Mouse (Mus musculus) liver, embryonic 12.5 days (tissue): ENCODE results near the gene Defb42. TPM values are rescaled to one million over a fixed set of nuclear protein-coding genes. Genes with fewer than 3 reads are reported as not detected.
A peak's percentile ranks its signal among the peaks of the same experiment; 100 is the strongest.

ENCODE experiments used
- ATAC-seq: fragments of 200-750 bp; cut with Nextera tagmentation; 2 replicates; pipeline ENCODE4 v1.8.0; 2017; ENCODE audit warnings: moderate number of reproducible peaks, mild to moderate bottlenecking, moderate library complexity
- H3K27ac ChIP-seq: fragments of 300-500 bp; sonication (generic); 2 replicates; pipeline ENCODE4 v1.5.1; 2016; ENCODE audit warnings: mild to moderate bottlenecking
- H3K27me3 ChIP-seq: fragments of 300-500 bp; sonication (generic); replicated peaks from 2 replicates; pipeline ENCODE4 v1.6.1; 2016; ENCODE audit warnings: mild to moderate bottlenecking, moderate library complexity
- H3K36me3 ChIP-seq: fragments of 300-500 bp; sonication (generic); 2 replicates; pipeline ENCODE4 v1.6.1; 2016; ENCODE audit warnings: mild to moderate bottlenecking, moderate library complexity
- H3K4me1 ChIP-seq: fragments of 300-500 bp; sonication (generic); 2 replicates; pipeline ENCODE4 v1.6.1; 2016
- H3K4me2 ChIP-seq: fragments of 300-500 bp; sonication (generic); 2 replicates; pipeline ENCODE4 v1.6.1; 2016; ENCODE audit warnings: mild to moderate bottlenecking, moderate library complexity
- H3K4me3 ChIP-seq: fragments of 300-500 bp; sonication (generic); 2 replicates; pipeline ENCODE4 v1.5.1; 2016; ENCODE audit warnings: mild to moderate bottlenecking, moderate library complexity
- H3K9ac ChIP-seq: fragments of 300-500 bp; sonication (generic); 2 replicates; pipeline ENCODE4 v1.6.1; 2016; ENCODE audit warnings: mild to moderate bottlenecking, moderate library complexity
- H3K9me3 ChIP-seq: fragments of 300-500 bp; sonication (generic); replicated peaks from 2 replicates; pipeline ENCODE4 v1.6.1; 2016; ENCODE audit warnings: mild to moderate bottlenecking, moderate library complexity
- WGBS: fragments of 180-500 bp; shearing (Covaris S2); methylation state at CpG from one replicate; pipeline ENCODE4 v1.1.7; 2016; ENCODE audit not compliant: insufficient replicate concordance; 5-methylcytosine and 5-hydroxymethylcytosine counted together
- polyA plus RNA-seq: library from polyadenylated mRNA; unstranded; fragments of >200 nt; fragmentation: Nextera tagmentation; extraction: Ambion mirVana; gene quantifications from 2 replicates; pipeline ENCODE4 v1.2.1, GENCODE M21; 2016

Defb42 gene
- polyA plus RNA-seq, 1 experiment from 2014 or later: 0.24 TPM

DNA sequence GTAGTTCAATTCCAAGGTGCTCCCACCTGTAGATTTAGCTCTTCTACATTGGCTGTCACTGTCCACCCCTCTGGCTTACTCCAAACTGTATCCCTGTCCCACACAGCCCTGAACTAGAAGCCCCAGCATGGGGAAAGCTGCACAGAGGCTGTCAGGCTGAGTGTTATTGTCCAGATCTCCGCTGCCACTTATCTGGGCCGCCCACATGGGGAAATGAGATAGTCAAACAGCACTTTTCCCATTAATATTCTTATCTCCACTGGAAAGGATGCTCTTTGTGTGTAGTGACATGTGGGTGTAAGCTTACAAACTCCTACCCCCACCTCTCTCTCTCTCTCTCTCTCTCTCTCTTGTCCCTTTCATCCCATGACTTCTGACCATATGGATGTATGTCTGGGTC, 15.4 kb downstream of the Defb42 start:
- peak overlapping the region; percentile 3; the same call in 1 of the 2 replicates for H3K4me3 ChIP-seq
- peak overlapping the region; percentile 84 for H3K27ac ChIP-seq
- H3K27me3 ChIP-seq: no peaks in the 10 kb centered on the region
- H3K36me3 ChIP-seq: no peaks in the 10 kb centered on the region
- peak overlapping the region; percentile 57 for H3K4me2 ChIP-seq
- peaks cover 4% of the 10 kb centered on the region; the same call in 1 of the 2 replicates for H3K9me3 ChIP-seq
- peak; percentile 93 for ATAC-seq
- peaks cover 65% of the 10 kb centered on the region for H3K4me1 ChIP-seq
- peak overlapping the region; percentile 52; the same call in 1 of the 2 replicates for H3K9ac ChIP-seq
- 21% methylated on average over 2 of the region's 2 CpGs for WGBS

DNA sequence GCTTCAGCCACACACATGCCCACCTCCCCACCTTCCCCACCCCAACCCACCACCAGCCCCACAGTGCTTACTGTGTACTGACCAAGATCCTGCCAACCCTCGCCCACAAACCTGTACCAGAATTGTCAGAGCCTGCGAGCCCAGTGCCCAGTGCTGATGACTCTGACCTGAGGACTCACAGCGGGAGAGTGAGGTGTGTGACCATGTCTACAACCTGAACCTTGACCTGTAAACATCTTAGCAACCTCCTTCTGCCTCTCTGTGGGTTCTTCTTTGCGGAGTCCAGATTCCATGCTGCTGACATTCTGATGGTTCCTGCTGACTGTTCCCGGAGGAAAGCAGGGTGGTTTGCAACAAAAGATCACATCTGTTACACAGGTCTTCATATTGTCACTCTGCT, 18.6 kb downstream of the Defb42 start:
- H3K9me3 ChIP-seq: peaks cover 4% of the 10 kb centered on the region; the same call in 1 of the 2 replicates
- WGBS: 77% methylated on average over 5 of the region's 5 CpGs
- no peaks in the 10 kb centered on the region for H3K36me3 ChIP-seq
- no peak overlapping the region for H3K4me2 ChIP-seq
- 0 out of 2 replicates have a peak overlapping the region, but pooled peaks have one; percentile 24 for H3K9ac ChIP-seq
- H3K27ac ChIP-seq: peak overlapping the region; percentile 63
- H3K4me1 ChIP-seq: peaks cover 80% of the 10 kb centered on the region
- peaks cover 18% of the 10 kb centered on the region for H3K27me3 ChIP-seq
- ATAC-seq: no peak
- no peak overlapping the region for H3K4me3 ChIP-seq

DNA sequence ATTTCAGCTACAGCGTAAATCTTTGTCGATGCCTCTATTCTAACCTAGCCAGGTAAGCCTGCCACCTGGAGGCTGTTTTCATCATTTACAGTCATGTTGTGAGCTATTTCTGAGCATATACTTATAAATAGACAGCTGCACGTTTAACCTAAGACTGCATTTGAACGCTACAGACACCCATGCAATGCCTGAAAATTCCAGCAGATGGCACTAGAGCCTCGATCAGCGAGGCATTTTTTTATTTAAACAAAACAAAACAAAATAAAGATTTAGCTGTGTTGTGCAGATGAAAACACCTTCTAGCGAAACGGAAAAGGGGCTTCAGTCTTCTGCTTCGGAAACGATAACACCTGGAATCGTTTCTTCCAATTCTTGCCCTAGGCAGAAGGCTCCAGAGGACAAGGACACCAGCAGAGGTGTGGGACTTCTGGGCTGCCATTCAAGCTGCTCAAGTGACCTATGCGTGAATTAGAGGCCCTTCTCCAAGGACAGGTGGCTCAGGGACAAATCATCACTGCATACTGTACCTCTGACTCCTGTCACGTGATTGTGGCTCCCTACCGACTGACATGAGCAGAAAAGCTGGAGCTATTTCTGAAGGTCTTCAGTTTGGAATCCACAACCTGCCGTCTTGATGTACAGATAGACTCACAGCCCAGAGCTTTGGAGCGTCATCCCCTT, 20.0 kb downstream of the Defb42 start:
- H3K4me3 ChIP-seq: no peak overlapping the region
- no peaks in the 10 kb centered on the region for H3K36me3 ChIP-seq
- H3K27ac ChIP-seq: peak overlapping the region; percentile 78
- peak overlapping the region; percentile 67 for H3K4me2 ChIP-seq
- peaks cover 67% of the 10 kb centered on the region for H3K4me1 ChIP-seq
- peaks cover 31% of the 10 kb centered on the region for H3K27me3 ChIP-seq
- ATAC-seq: no peak
- peaks cover 4% of the 10 kb centered on the region; the same call in 1 of the 2 replicates for H3K9me3 ChIP-seq
- H3K9ac ChIP-seq: peak overlapping the region; percentile 50
- WGBS: 22% methylated on average over 16 of the region's 16 CpGs

DNA sequence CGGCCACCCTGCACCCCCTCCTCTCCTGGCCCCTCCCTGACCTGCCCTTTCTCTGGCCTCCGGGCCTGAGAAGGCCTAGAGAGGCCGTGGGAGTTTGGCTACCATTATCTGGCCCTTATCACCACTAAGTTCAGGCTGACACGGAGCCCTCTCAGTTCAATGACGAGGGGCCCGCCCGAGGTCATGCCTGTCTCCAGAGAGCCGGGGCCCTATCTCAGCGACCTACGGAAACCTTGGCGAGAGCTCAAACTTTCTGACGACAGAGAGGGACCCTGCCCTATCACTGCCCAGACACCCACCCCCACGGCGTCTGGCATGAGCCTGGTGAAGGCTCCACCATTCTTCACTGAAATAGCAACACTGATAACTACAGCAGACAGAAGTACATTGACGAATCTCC, 20.9 kb downstream of the Defb42 start:
- peak overlapping the region; percentile 10 for H3K4me3 ChIP-seq
- peak; percentile 89 for ATAC-seq
- peak overlapping the region; percentile 50 for H3K9ac ChIP-seq
- WGBS: 4% methylated on average over 15 of the region's 15 CpGs
- H3K27ac ChIP-seq: peak overlapping the region; percentile 74
- H3K27me3 ChIP-seq: peaks cover 40% of the 10 kb centered on the region
- H3K4me1 ChIP-seq: peaks cover 60% of the 10 kb centered on the region
- peaks cover 4% of the 10 kb centered on the region; the same call in 1 of the 2 replicates for H3K9me3 ChIP-seq
- H3K36me3 ChIP-seq: no peaks in the 10 kb centered on the region
- H3K4me2 ChIP-seq: peak overlapping the region; percentile 67

Other genes starting within 250 kb of the Defb42 start
- 3.4 and 3.6 TPM in 2 replicates for gene Wdfy2, start 209.3 kb upstream of the Defb42 start, polyA plus RNA-seq
- gene Defb48, start 62.5 kb upstream of the Defb42 start, polyA plus RNA-seq: not detected in 2 replicates
- not detected in 2 replicates for gene Defb47, start 48.9 kb upstream of the Defb42 start, polyA plus RNA-seq
- gene Defb43, start 35.2 kb upstream of the Defb42 start, polyA plus RNA-seq: not detected in 2 replicates
- gene Defb30, start 3.0 kb downstream of the Defb42 start, polyA plus RNA-seq: not detected in 2 replicates